Mouse (Mus musculus): Measurements from ENCODE around the gene Gm13212. TPM values are rescaled to one million over a fixed set of nuclear protein-coding genes. Genes with fewer than 3 reads are reported as not detected.

The Gm13212 gene
- total RNA-seq (2023) = 10 to 100 TPM in 1 of 2 experiments, 1 to 10 TPM in 1; 8.6 to 12.1 TPM

DNA sequence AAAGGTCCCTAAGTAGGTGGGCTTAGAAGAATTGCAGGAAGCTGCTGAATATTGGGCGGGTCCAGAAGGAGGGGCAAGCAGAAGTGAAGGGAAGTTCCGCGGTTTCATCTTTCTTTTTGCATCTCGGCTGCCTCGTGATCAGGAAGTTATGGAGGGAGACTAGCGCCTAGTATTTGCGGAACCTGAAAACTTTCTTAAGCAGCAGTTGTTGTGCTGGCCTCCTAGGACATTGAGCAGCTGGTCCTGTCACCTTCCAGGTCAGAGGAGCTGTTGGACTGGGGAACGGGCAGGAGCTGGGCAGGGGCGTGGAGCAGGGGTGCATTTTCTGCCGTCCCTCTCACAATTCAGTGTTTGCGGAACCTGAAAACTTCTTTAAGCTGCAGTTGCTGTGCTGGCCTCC lies at the start of gene Gm13212:
Gene Gm13212 (plus strand): TSS at position 89 of the 400 bp plus-strand sequence.

GRCm38 (mm10) chr4:145670385-145670784 lies 85.4 kb downstream of the Gm13212 start, which contains the start of gene Zfp980:
TSS of gene Zfp980 (plus strand) at chr4:145670685.

Other genes starting within 250 kb of the Gm13212 start
- gene Zfp990, start 74.4 kb upstream of the Gm13212 start, total RNA-seq (2023) = not detected
- gene Zfp980, start 85.5 kb downstream of the Gm13212 start, total RNA-seq (2023) = under 1 TPM in 1 of 2 experiments, not detected in 1; 0.64 TPM

Data from monocyte, adult 59 days (primary cell).